Mouse (Mus musculus) brown adipose tissue, adult 24 weeks (tissue): ENCODE measurements around the gene Gm21891. TPM values are rescaled to one million over a fixed set of nuclear protein-coding genes. Genes with fewer than 3 reads are reported as not detected.
"Not testable (repeated sequence)": the region's sequence is repeated elsewhere in the genome, so short reads cannot be mapped to it uniquely, and the experiment has no call there.

Source experiments
- H3K27ac ChIP-seq: fragments of 200-500 bp; replicated peaks from 2 replicates; pipeline ENCODE4 v1.5.1; 2012; ENCODE audit warnings: low read depth, mild to moderate bottlenecking, low read length
- H3K4me1 ChIP-seq: fragments of 200-500 bp; 2 replicates; pipeline ENCODE4 v1.6.1; 2012; ENCODE audit warnings: low read length, mixed read lengths; ENCODE audit not compliant: control insufficient read depth, insufficient read depth, insufficient read length
- H3K4me3 ChIP-seq: fragments of 200-500 bp; 2 replicates; pipeline ENCODE4 v1.5.1; 2012; ENCODE audit warnings: low read depth, mild to moderate bottlenecking, low read length, moderate library complexity; ENCODE audit not compliant: insufficient read depth
- polyA plus RNA-seq: library from polyadenylated mRNA; stranded (reverse); fragments of >200 nt; gene quantifications from 2 replicates; pipeline ENCODE4 v1.2.4, GENCODE M21; 2012; ENCODE audit not compliant: missing spikeins, insufficient read depth, insufficient read length

The Gm21891 gene
- polyA plus RNA-seq, result not detected in 2 replicates

DNA sequence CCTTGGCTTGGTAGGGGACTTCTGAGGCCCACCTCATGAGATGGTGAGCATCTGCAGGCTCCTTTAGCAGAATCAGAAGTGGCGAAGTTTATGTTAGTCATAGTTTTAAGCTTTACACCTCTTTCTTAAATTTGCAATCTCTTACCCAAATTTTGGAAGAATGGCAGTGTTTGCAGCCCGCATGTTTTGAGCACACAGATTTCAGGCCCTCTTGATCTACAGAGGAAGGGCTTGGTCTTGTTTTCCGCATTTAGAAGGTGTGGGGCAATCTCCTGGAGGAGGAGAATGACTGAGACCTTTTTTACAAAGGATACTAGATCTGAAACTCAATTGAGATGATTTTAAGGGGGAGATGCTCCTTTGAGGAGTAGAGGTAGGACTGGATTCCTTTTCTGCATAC lies at the start of gene Gm21891:
TSS of gene Gm21891 (minus strand) at position 101 of the 400 bp plus-strand sequence.
- not testable (repeated sequence) for H3K4me1 ChIP-seq, H3K4me3 ChIP-seq, H3K27ac ChIP-seq

GRCm38 (mm10) chrY:13161668-13162067 lies 28.4 kb upstream of the Gm21891 start, which contains the start of gene Gm21425:
Gene Gm21425 (plus strand): TSS chrY:13161968.
- not testable (repeated sequence) for H3K4me1 ChIP-seq, H3K4me3 ChIP-seq, H3K27ac ChIP-seq

Other genes starting within 250 kb of the Gm21891 start
- gene Gm20807, start 90.6 kb downstream of the Gm21891 start, polyA plus RNA-seq, result not detected in 2 replicates
- not detected in 2 replicates for gene Gm21425, start 28.5 kb upstream of the Gm21891 start, polyA plus RNA-seq
- not detected in 2 replicates for gene Gm21828, start 90.4 kb upstream of the Gm21891 start, polyA plus RNA-seq
- gene Gm21440, start 118.9 kb upstream of the Gm21891 start, polyA plus RNA-seq, result not detected in 2 replicates
- gene Gm21454, start 119.0 kb upstream of the Gm21891 start, polyA plus RNA-seq, result not detected in 2 replicates
- not detected in 2 replicates for gene Gm21725, start 215.6 kb upstream of the Gm21891 start, polyA plus RNA-seq